Mouse (Mus musculus) mesoderm, embryonic 11.5 days (tissue): Measurements from ENCODE around the gene Stx8.

Experiments used
- DNase-seq: peaks from one replicate; pipeline ENCODE4 v3.0.0-alpha.2; 2012; ENCODE audit warnings: low read depth, low spot score

The Stx8 gene

GRCm38 (mm10) chr11:68144235-68145065 lies 178.5 kb downstream of the Stx8 start:
- DNase-seq, result no peak

GRCm38 (mm10) chr11:68145066-68145585 lies 179.1 kb downstream of the Stx8 start:
- DNase-seq, result no peak

GRCm38 (mm10) chr11:68145586-68146455 lies 179.8 kb downstream of the Stx8 start:
- DNase-seq, result no peak

- no peak for DNase-seq
These were observed 180.5 kb downstream of the Stx8 start for GRCm38 (mm10) chr11:68146456-68146851.

GRCm38 (mm10) chr11:68150938-68151337 lies 184.9 kb downstream of the Stx8 start:
- peak; percentile 82 for DNase-seq

GRCm38 (mm10) chr11:68155821-68156220 lies 189.8 kb downstream of the Stx8 start:
- no peak for DNase-seq

- DNase-seq, result no peak
These were observed 192.2 kb downstream of the Stx8 start for GRCm38 (mm10) chr11:68158166-68158565.

- no peak for DNase-seq
These were observed 193.9 kb downstream of the Stx8 start for GRCm38 (mm10) chr11:68159867-68160266.

- DNase-seq, result no peak
These were observed 198.4 kb downstream of the Stx8 start for GRCm38 (mm10) chr11:68164408-68164807.

- DNase-seq, result no peak
These were observed 202.4 kb downstream of the Stx8 start for GRCm38 (mm10) chr11:68168427-68168826.

GRCm38 (mm10) chr11:68171973-68172647 lies 206.1 kb downstream of the Stx8 start:
- no peak for DNase-seq

- no peak for DNase-seq
These were observed 206.7 kb downstream of the Stx8 start for GRCm38 (mm10) chr11:68172648-68173045.

- no peak for DNase-seq
These were observed 210.6 kb downstream of the Stx8 start for GRCm38 (mm10) chr11:68176550-68176949.

- no peak for DNase-seq
These were observed 211.4 kb downstream of the Stx8 start for GRCm38 (mm10) chr11:68177415-68177814.

- DNase-seq, result no peak
These were observed 219.7 kb downstream of the Stx8 start for GRCm38 (mm10) chr11:68185647-68186046.

GRCm38 (mm10) chr11:68187242-68187641 lies 221.2 kb downstream of the Stx8 start:
- DNase-seq, result no peak

GRCm38 (mm10) chr11:68188695-68189201 lies 222.8 kb downstream of the Stx8 start:
- DNase-seq, result no peak

GRCm38 (mm10) chr11:68190849-68191248 lies 224.9 kb downstream of the Stx8 start:
- no peak for DNase-seq

- DNase-seq, result no peak
These were observed 229.2 kb downstream of the Stx8 start for GRCm38 (mm10) chr11:68195168-68195567.

GRCm38 (mm10) chr11:68195693-68196176 lies 229.7 kb downstream of the Stx8 start:
- no peak for DNase-seq

- no peak for DNase-seq
These were observed 230.6 kb downstream of the Stx8 start for GRCm38 (mm10) chr11:68196566-68196965.
